Mouse (Mus musculus) lung, adult 2 months (tissue): ENCODE measurements at regions not wholly inside any gene's neighbourhood (a gene's known extent, or its start where the extent isn't known, plus 50 kb on each side); places are given as distances from the start of the nearest gene placed in this dataset.

ENCODE experiments used
- CTCF ChIP-seq: fragments of 200-500 bp; IDR thresholded peaks from 2 replicates; pipeline ENCODE4 v1.5.1; 2011; ENCODE audit warnings: mild to moderate bottlenecking, low read length, control low read depth; ENCODE audit not compliant: insufficient read depth
- POLR2A ChIP-seq: fragments of 200-500 bp; IDR thresholded peaks from 2 replicates; pipeline ENCODE4 v1.6.1; 2011; ENCODE audit warnings: low read depth, mild to moderate bottlenecking, control low read depth, low read length, borderline replicate concordance; ENCODE audit errors: extremely low read depth

DNA sequence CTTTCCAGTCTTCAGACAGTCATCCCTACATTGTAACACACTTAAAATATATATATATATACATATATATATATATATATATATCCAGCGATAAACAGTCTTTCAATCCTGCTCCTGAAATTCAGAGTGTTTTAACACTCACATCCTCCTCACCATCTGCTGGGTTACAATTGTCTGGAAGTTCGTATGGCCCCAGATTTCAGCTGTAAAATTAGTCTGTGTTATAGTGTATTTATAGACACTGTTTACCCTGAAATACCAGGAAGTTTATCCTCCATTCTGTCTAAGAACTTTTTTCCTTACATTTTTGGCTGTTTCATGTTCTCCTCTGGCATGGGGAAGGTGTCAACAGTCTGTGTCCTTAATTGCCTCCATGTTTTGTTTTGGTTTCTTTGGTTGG is 91.7 kb upstream of the Rxfp2 start:
- TF ChIP-seq CTCF (no peak), POLR2A (no peak)
